Mouse (Mus musculus) neural tube, embryonic 14.5 days (tissue): ENCODE results near the gene Mgarp. TPM values are rescaled to one million over a fixed set of nuclear protein-coding genes. Genes with fewer than 3 reads are reported as not detected.

ENCODE experiments used
- ATAC-seq: fragments of 200-750 bp; cut with Nextera tagmentation; 2 replicates; pipeline ENCODE4 v1.8.0; 2017; ENCODE audit warnings: low read depth, mild to moderate bottlenecking, moderate TSS enrichment, moderate library complexity
- H3K27ac ChIP-seq: fragments of 300-500 bp; sonication (generic); 2 replicates; pipeline ENCODE4 v1.5.1; 2014; ENCODE audit warnings: low read depth, mild to moderate bottlenecking, control low read depth, low read length, moderate library complexity, mixed read lengths
- H3K27me3 ChIP-seq: fragments of 300-500 bp; sonication (generic); 2 replicates; pipeline ENCODE4 v1.6.1; 2014; ENCODE audit warnings: low read length; ENCODE audit not compliant: control insufficient read depth, insufficient read depth
- H3K36me3 ChIP-seq: fragments of 300-500 bp; sonication (generic); 2 replicates; pipeline ENCODE4 v1.6.1; 2014; ENCODE audit warnings: low read length, mixed read lengths; ENCODE audit not compliant: control insufficient read depth, insufficient read depth
- H3K4me1 ChIP-seq: fragments of 300-500 bp; sonication (generic); 2 replicates; pipeline ENCODE4 v1.6.1; 2014; ENCODE audit warnings: low read length; ENCODE audit not compliant: control insufficient read depth, insufficient read depth
- H3K4me2 ChIP-seq: fragments of 300-500 bp; sonication (generic); 2 replicates; pipeline ENCODE4 v1.6.1; 2014; ENCODE audit warnings: mild to moderate bottlenecking, low read depth, low read length, control low read depth
- H3K4me3 ChIP-seq: fragments of 300-500 bp; sonication (generic); 2 replicates; pipeline ENCODE4 v1.5.1; 2014; ENCODE audit warnings: low read depth, low read length, control low read depth, mixed read lengths
- H3K9ac ChIP-seq: fragments of 300-500 bp; sonication (generic); replicated peaks from 2 replicates; pipeline ENCODE4 v1.6.1; 2014; ENCODE audit warnings: low read depth, mild to moderate bottlenecking, control low read depth, low read length, mixed read lengths
- H3K9me3 ChIP-seq: fragments of 300-500 bp; sonication (generic); 2 replicates; pipeline ENCODE4 v1.6.1; 2016; ENCODE audit warnings: low read length; ENCODE audit not compliant: control insufficient read depth
- WGBS: fragments of 180-500 bp; shearing (Covaris S2); extraction: QIAGEN DNeasy Blood & Tissue Kit; methylation state at CpG from one replicate; pipeline ENCODE4 v1.1.7; 2014; 5-methylcytosine and 5-hydroxymethylcytosine counted together
- polyA plus RNA-seq: library from polyadenylated mRNA; unstranded; fragments of >200 nt; fragmentation: Nextera tagmentation; extraction: Ambion mirVana; gene quantifications from 2 replicates; pipeline ENCODE4 v1.2.1, GENCODE M21; 2014

Mgarp gene
- polyA plus RNA-seq, 1 experiment from 2014 or later, result not detected

GRCm38 (mm10) chr3:51340552-51341267 is 55.8 kb downstream of the Mgarp start, which contains the start of gene Elf2:
Gene Elf2 (minus strand): TSS chr3:51340663.
- WGBS, result 1% methylated on average over 67 of the region's 87 CpGs
- H3K4me3 ChIP-seq, result peak within 1 kb of the TSS; percentile 95
- H3K9ac ChIP-seq, result peak within 1 kb of the TSS; percentile 97
- H3K36me3 ChIP-seq, result no peaks in the 10 kb centered on the region
- no peaks in the 10 kb centered on the region for H3K27me3 ChIP-seq
- H3K4me2 ChIP-seq, result peak within 1 kb of the TSS; percentile 83
- ATAC-seq, result peak; percentile 82
- H3K9me3 ChIP-seq, result no peaks in the 10 kb centered on the region
- peak within 1 kb of the TSS; percentile 98 for H3K27ac ChIP-seq
- H3K4me1 ChIP-seq, result 0 out of 2 replicates have a peak, but pooled peaks cover 3% of the 10 kb centered on the region

- peak overlapping the region; percentile 83 for H3K4me2 ChIP-seq
- ATAC-seq, result peak; percentile 39
- under 1% methylated on average over 52 of the region's 113 CpGs for WGBS
- peak overlapping the region; percentile 97 for H3K9ac ChIP-seq
- peak overlapping the region; percentile 95 for H3K4me3 ChIP-seq
- peak overlapping the region; percentile 98 for H3K27ac ChIP-seq
- no peaks in the 10 kb centered on the region for H3K36me3 ChIP-seq
- 0 out of 2 replicates have a peak, but pooled peaks cover 3% of the 10 kb centered on the region for H3K4me1 ChIP-seq
- H3K9me3 ChIP-seq, result no peaks in the 10 kb centered on the region
- H3K27me3 ChIP-seq, result no peaks in the 10 kb centered on the region
Measured at GRCm38 (mm10) chr3:51339734-51340551, 56.6 kb downstream of the Mgarp start.

DNA sequence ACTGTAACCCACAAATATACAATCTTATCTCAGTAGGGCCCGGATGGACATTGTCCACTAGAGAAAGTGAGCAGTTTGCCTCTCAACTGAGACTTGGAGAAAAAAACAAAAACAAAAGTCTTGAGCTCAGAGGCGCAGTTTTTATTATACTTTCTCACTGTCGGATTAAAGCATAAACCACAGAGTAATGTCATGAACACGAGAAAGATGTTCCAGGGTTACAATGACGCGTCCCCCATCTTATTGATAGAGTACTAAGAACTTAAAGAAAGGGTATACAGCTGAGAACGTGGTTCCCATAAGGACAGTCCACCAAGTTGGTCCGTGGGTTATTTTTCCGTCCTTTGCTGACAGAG is 57.2 kb downstream of the Mgarp start:
- H3K4me3 ChIP-seq, result peak overlapping the region; percentile 95
- H3K27ac ChIP-seq, result peak overlapping the region; percentile 98
- ATAC-seq, result no peak
- 2% methylated on average over 9 of the region's 9 CpGs for WGBS
- no peaks in the 10 kb centered on the region for H3K27me3 ChIP-seq
- peak overlapping the region; percentile 97 for H3K9ac ChIP-seq
- no peaks in the 10 kb centered on the region for H3K36me3 ChIP-seq
- H3K4me2 ChIP-seq, result peak overlapping the region; percentile 83
- no peaks in the 10 kb centered on the region for H3K9me3 ChIP-seq
- 0 out of 2 replicates have a peak, but pooled peaks cover 3% of the 10 kb centered on the region for H3K4me1 ChIP-seq

Other genes starting within 250 kb of the Mgarp start
- 36.6 and 42.4 TPM in 2 replicates for gene Noct, start 172.3 kb downstream of the Mgarp start, polyA plus RNA-seq
- 28.1 and 29.4 TPM in 2 replicates for gene Elf2, start 56.1 kb downstream of the Mgarp start, polyA plus RNA-seq
- gene Ndufc1, start 12.2 kb upstream of the Mgarp start, polyA plus RNA-seq, result 804 and 840 TPM in 2 replicates
- gene Naa15, start 18.4 kb upstream of the Mgarp start, polyA plus RNA-seq, result 37.2 and 42.2 TPM in 2 replicates
- 24.5 and 31.1 TPM in 2 replicates for gene Rab33b, start 87.2 kb upstream of the Mgarp start, polyA plus RNA-seq
- gene Setd7, start 164.1 kb upstream of the Mgarp start, polyA plus RNA-seq, result 3.0 and 4.2 TPM in 2 replicates